Mouse (Mus musculus) thymus, postnatal 25 days (tissue): Measurements from ENCODE around the gene Amt.
A peak's percentile ranks its signal among the peaks of the same experiment; 100 is the strongest.

Experiments used
- DNase-seq: peaks from one replicate; pipeline ENCODE4 v3.0.0; 2022

Amt gene

DNA sequence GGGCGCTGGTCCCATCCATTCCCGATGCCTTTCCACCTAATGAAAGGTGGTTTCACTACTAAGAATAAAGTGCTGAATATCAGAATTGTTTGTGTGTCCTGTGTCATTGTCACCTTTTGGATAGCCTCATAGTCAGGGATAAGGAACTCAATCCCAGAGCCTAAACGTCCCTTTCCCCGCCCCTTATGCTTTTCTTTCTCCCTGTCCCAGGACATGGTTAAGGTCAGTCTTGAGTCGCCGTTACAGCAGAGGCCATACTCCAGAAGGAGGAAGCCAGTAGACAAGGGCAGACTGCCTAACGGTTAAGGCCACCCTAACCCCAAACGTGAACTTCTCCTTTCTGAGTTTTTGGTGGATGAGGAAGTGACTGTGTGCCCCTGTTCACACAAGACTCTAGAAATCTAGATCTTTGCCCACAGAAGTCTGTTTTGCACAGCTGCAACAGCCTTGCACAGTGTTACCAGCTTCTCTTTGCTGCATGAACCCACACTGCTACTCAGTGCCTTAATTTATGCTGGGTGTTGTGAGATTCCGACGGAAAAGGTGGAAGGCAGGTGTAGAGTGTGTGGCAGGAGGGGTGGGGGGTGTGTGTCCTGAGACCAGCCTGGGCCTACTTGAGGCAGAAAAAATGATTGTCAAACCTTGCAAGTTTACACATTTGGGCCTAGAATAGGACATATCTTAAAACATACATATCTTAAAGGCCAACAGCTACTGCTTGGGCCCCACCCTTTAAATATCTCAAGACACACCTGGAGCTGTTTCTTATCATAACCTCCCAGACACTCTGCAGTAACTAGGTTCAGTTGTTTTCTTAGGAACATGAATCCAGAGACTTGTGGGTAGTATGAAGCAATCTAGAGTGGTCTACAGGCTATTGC is 43.8 kb downstream of the Amt start:
- peak; percentile 33 for DNase-seq

DNA sequence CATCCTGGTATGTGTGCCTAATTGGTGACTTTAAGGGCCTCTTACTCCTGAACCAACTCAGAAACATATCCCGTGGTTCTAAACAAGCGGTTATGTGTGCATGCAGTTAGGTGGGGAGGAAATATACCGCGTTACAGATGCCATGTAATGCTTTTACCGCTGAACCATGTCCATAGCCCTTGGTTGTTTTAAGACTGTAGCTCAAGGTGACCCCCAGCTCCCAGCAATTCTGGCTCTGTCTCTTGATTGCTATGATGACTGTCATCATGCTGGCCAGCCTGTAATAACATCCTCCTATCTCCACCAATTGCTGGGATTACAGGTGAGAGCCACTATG is 44.5 kb downstream of the Amt start:
- peak; percentile 10 for DNase-seq

DNA sequence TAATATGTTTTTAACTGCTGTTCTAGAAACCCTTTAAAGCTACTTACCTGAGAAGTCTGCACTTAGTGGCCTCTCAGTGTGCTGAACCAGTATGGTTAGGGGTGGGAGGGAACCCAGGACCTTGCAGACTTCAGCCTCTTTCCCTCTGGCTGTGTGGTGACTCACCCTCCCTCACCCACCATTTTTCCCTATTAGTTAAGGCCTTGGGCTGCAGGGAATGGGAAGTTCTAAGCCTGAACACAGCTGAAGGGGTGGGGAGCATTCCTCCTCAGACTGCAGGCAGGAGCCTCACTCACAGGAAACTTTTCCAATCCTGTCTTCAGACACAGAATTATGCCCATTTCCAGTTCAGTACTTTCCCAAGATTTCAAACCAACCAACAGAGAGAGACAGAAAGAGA is 45.1 kb downstream of the Amt start:
- DNase-seq: peak; percentile 11

DNA sequence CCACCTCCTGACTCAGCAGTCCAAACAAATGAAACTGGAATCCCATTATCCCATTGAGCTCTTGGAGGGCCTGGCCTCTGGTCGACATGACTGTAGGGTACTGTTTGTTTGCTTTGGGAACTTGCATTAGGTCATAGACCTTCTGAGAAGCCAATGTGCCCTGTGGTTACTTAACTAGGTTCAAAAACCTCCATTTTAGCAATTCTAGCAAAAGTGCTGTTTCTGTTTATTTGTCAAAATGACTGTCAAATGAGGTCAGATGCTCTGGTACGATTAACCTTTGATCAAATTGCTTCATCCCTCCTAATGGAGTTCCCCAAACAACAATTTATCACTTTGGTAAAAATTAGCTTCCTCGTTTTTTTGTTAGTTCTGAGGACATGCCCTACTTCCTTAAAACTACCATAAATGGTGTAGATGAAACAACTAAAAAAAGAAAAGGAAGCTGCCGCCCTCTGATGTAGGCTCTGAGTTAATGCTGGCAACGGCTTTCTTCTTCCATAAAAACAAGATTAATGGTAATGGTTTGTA is 45.7 kb downstream of the Amt start:
- peak; percentile 22 for DNase-seq

DNA sequence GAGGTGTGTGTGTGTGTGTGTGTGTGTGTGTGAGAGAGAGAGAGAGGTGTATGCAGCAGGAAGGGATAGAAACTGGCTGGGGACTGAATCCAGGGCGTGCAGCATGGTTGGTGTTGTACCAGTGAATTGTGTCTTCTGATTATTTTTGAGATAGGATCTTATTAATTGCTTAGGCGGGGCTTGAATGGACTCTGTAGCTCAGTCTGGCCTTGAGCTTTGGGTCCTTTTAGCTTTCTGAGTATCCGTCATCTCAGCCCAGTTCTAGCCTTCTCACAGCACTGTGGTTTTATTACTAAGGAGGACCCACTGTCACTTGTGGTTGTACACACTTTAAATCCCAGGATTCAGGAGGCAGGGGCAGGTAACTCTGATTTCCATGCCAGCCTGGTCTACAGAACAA is 46.7 kb downstream of the Amt start:
- DNase-seq: no peak

DNA sequence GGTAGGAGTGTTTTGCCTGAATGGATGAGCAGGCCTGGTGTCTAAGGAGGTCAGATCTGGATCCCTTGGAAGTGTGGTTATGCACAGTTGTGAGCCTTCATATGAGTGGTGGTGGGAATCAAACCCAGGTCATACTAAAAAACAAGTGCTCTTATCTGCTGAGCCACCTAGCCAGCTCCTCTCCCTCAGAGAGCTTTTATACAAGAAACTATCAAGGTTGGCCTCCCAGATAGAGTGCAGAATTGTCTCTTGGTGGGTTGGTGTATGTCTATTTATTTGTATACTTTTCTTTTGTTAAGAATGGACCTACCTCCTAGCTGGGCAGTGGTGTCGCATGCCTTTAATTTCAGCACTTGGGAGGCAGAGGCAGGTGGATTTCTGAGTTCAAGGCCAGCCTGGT is 47.2 kb downstream of the Amt start:
- DNase-seq: no peak

DNA sequence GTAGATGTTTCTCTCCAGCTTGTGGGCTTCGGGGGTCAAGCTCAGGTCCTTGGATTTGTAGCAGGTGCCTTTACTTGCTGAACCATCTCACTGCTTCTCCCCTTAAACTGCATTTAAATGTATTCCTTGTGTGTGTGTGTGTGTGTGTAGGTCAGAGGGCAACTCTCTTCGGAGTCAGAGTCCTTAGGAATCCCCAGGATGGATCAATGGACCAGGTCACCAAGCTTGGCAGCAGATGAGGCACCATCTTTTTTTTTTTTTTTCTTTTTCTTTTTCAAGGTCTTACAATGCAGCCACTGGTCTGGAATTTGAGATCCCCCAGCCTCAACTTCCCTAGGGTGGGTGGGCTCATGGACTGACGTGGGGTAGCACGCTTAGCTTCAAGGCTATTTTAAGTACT is 47.8 kb downstream of the Amt start:
- DNase-seq: no peak

DNA sequence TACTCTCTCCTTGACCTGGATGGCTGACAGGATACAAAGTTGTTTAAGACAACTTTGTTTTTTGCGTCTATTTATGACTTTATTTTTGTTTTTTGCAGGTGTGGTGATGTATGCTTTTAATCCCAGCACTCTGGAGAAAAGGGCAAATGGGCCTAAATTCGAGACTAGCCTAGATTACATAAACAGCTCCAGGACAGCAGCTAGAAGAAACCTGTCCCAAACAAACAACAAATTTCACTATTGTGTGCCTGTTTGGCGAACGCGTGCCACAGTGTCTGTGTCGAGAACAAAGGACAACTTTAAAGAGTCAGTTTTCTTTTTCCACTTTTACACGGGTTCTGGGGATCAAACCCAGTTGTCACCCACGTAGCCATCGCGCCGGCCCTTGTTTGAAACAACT is 50.4 kb downstream of the Amt start:
- no peak for DNase-seq

DNA sequence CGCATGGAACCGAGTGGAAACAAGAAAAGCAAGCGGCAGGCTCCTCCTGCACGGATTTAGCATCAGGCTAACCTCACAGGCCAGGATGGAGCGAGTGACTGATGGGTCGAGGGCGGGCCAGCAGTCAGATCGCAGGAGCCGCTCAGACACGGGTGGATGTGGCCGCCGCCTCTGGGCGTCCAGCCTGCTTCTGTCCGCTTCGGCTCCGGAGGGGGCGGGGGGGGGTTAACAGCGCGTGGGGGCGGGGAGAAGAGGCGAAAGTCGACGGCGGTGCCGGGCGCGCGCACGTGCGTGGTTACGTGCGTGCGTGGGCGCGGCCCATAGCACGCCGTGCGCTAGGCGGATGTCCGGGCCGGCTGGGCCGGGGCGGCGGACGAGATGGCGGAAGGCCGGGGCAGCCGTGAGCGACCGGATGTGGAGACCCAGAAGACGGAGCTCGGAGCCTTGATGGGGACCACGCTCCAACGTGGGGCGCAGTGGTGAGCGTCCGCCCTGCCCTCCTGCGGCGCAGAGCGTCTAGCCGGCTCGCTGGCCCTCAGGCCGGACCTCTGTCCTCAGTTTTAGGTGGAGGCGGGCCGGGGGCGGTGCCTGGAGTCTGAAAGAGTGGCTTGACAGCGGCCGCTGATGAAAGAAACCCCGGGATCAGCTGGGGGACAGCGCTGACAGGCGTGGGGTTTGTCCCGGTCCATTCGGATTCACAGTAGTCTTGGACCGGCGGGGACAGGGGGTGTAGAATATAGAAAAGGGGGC is 51.1 kb downstream of the Amt start, which contains the start of gene Usp4:
Gene Usp4 (plus strand): TSS at position 314 of the 750 bp plus-strand sequence.
- DNase-seq: peak; percentile 84

DNA sequence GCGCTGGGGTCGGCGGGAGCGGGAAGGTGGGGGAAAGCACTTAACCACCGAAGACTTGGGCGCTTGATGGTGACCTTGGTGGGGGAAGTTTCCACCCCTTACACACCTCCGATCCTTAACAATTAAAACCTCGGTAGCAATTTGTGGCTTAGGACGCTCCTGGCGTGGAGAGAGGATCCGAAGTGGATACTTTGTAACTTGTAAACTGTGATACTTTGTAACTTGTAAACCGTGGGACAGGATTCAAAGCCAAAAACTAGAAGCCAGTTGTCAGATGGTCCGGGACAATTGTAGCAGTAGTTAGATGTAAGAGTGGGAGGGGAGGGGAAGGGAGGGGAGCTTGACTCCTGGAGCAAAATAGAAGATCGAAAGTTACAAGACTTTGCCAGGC is 51.6 kb downstream of the Amt start:
- DNase-seq: peak; percentile 8

DNA sequence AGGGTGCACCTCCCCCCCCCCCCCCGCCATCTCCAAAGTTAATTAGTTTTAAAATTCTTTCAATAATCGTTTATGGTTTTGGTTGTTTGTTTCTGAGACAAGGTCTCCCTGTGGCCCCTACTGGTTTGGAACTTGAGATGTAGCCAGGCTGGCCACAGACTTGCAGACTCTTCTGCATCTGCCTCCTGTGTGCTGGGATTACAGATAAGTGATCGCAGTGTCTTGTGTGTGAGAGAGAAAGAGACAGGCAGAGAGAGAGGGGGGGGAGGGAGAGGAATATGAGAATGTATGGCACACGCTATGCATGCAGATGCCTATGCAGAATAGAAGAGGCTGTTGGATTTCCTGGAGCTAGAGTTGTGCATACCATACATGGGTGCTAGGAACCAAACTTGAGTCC is 53.1 kb downstream of the Amt start:
- no peak for DNase-seq
